Mouse (Mus musculus): Measurements from ENCODE around the gene Catsper1.

- TF ChIP-seq CTCF (IDR thresholded peaks at IDR 0.05; ENCODE audit: borderline replicate concordance, extremely low read depth, insufficient read depth, insufficient read length) (no peak), POLR2A (IDR thresholded peaks at IDR 0.05; ENCODE audit: borderline replicate concordance, extremely low read depth, insufficient read depth, insufficient read length, poor library complexity, severe bottlenecking) (no peak)
These were observed 26.5 kb upstream of the Catsper1 start for GRCm38 (mm10) chr19:5309025-5309424.

Data from brain, embryonic 14.5 days (tissue).